Mouse (Mus musculus) right cerebral cortex, postnatal 4 days (tissue): ENCODE results near the gene Slc8a3.
"Not testable (repeated sequence)": the region's sequence is repeated elsewhere in the genome, so short reads cannot be mapped to it uniquely, and the experiment has no call there.

Source experiments
- DNase-seq: peaks from one replicate; pipeline ENCODE4 v3.0.0-alpha.2; 2022

Gene Slc8a3

GRCm38 (mm10) chr12:81332875-81333421 is at the start of gene Slc8a3:
TSS of gene Slc8a3 (minus strand) at chr12:81333180.
- DNase-seq, result peak; percentile 61

- DNase-seq, result not testable (repeated sequence)
Measured at GRCm38 (mm10) chr12:81379364-81379763, 46.4 kb upstream of the Slc8a3 start, which contains the start of gene Gm4787. TSS of gene Gm4787 (minus strand) at chr12:81379464.

DNA sequence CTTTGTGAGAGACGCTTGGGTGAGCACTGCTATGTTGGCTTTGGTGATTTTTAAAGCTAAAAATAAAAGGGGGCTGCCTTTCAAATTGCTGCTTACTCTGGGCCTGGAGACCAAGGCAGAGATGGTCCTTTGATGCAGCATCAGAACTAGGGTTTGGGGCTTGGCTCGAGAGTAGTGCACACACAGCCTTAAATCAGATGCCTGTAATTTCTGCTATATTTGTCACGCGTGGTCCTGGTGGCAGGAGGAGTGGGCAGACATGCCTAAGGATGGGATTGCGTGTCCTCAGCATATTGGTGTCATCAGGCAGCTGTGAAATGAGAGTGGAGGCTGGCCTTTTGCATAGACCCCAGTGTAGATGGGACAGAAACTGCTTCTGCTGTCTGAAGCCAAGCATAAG is 861 bp upstream of the Slc8a3 start:
- no peak for DNase-seq

DNA sequence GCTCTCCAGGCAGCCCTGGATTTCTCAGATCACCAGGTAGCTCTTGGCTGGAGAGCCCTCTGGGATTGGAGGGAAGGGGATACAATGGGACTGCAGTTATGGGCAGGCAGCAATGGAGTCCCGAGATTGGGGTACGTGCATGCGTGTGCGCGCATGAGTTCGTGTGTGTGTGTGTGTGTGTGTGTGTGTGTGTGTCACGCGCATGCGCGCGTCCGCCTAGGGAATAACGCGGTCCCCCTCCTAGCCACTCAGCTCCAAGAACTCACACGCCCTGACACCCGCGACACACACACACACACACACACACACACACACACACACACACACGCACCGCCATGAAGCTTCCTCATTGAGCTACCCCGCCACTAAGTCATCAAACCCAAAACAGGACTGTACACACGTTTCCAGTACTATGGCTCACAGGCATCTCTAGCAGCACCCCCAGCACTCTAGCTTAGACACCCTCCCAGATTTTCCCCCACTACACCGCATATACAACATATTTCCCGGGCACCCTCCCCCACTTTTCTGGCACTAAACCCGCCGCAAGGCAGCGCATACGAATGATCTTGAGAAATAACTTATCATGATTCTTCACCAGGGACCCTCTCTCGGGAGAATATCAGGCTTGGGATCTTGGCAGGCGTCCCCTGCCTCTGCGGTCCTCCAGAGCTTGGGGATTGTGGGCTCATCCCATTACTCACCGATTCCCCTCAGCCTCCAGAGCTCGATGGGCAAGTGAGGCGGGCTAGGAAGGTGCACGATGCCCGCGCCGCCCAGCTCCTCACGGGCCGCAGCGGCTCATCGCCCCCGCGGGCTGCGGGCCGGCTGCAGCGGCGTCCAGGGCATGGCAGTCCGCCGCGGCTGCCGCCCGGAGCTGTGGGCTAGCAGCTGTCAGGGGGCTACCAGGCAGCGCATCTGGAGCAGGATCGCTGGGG is 774 bp downstream of the Slc8a3 start:
- DNase-seq, result peak; percentile 74

DNA sequence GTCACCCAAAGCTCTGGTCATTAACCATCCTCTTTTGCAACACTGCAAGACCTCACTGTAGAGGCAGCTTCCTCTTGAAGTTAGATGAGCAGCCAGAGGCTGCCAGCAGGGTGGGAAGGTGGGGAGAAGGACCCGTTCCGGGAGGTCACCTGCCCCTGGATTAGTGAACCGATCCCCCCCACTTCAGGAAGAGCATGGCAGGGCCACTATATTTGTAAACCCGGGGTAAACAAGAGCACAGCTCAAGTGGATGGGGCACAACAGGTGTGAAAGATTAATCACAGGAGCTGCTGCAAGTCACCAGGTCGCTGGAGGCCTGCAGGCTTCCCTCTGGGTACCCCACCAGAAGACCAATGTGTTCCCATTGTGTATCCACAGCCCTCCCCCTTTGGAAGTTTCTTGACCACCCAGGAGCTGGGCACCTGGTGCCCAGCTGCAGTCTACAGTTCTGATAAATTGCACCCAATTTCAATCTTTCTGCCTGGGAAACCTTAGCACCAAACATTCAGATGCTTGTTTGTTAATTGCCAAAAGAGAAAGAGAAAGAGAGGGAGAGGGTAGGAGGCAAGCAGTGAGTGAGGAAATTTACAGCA is 1.8 kb downstream of the Slc8a3 start:
- DNase-seq, result no peak

DNA sequence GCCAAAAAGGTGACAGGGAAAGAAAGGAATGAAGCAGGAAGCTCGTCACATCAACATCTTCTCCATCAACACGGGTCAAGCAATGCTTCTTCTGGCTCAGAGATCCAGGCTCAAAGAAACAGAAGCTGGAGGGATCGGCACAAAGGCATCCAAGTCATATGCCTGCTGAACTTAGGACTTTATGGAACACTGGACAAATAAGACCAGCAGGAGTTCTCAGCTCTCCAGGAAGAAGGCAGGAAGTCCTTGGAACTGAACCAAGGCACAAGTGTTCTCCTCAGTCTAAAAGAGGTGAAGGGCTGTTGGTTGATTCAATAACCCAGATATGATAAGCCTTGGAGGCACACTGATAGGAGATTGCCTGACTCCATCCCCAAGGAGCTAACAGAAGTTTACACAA is 8.0 kb downstream of the Slc8a3 start:
- no peak for DNase-seq

DNA sequence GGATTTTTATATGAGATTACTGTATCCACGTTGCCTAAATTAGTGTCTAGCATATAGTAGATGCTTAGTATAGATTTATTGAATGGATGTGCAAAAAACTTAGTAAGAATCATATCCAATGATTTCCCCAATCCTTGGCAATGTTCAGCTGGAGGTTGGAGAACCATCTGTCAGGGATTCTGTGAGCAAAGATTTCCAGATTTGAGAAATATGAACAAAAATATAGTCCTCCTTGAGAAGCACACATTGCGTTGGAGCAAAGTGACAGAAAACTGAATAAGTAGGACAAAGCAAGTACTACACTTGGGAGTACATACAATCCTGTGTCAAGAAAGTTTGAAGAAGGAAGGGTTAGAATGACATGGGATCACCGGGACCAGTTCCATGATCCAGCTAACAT is 8.9 kb downstream of the Slc8a3 start:
- no peak for DNase-seq

DNA sequence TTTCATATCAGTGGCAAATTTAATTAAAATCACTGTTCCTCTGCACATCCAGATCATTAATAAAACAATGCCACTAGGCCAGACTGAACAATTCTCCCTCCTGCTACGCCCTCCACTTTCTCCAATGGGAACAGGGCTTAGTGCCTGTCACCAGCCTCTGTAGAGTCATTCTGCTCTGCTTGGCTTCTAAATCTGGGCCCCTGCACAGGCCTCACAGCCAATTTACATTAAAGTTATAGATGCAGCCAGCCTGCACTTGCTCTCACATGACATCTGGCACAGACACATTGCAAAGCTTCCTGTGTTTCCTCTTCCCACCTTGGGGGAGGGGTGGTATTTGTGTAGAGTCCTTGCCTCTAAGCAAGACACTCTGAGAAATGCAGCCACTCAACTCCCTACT is 12.0 kb downstream of the Slc8a3 start:
- no peak for DNase-seq

DNA sequence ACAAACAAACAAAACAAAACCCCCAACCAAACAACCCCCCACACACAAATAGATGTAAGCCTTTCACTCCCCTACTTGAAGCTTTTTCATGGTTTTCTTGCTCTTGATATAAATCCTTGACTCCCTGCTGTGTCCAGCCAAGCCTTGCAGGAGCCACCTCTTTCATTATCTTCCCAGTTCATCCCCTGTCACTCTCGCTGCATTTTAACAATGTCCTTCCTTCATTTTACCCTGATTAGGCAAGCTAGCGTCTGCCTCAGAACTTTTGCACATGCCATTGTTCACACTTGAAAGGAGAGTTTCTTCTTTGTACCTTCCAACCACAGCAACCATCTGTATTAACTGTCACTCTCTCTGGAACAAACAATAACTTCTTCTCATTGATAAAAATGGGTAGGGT is 15.2 kb downstream of the Slc8a3 start:
- DNase-seq, result no peak

GRCm38 (mm10) chr12:81315953-81316352 is 17.0 kb downstream of the Slc8a3 start:
- DNase-seq, result no peak

GRCm38 (mm10) chr12:81303626-81304025 is 29.4 kb downstream of the Slc8a3 start:
- no peak for DNase-seq

DNA sequence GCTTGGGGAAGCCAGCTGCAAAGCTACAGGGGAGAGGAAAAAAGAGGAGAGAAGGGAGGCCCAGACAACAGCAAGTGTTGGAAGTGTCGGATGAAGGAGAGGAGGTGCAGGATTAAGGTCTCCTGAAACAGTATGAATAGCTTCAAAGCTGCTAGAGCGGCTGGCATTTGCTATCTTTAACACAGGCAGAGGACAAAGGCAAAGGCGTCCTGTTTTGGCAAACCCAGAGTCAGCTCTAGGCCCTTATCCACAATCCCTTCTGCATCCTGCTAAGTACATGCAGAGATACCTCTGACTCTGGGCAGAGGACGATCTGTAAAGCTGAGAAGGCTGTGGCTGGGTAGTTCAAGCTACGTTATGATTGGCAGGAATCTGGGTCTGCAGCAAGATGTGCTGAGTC is 38.4 kb downstream of the Slc8a3 start:
- no peak for DNase-seq

DNA sequence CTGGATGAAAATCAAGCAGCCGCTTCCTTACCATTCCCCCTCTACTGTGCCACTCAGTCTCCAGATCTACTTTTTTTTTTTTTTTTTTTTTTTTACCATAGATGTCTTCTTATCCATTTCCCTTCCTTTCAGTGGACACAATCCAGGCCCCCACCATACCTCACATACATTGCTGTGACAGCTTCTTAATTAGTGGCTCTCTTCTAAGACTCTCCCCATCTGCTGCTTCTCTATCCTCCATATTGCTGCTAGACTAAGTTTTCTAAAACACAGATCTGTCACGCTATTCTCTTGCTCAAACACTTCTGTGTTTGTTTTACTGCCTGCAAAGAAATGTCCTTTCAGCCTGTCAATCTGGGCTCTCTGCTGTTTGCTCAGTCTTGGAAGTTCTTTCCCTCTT is 54.9 kb downstream of the Slc8a3 start:
- no peak for DNase-seq

- DNase-seq, result no peak
Measured at GRCm38 (mm10) chr12:81274616-81275015, 58.4 kb downstream of the Slc8a3 start.

- DNase-seq, result peak; percentile 16
Measured at GRCm38 (mm10) chr12:81273333-81273732, 59.6 kb downstream of the Slc8a3 start.

GRCm38 (mm10) chr12:81269246-81269645 is 63.7 kb downstream of the Slc8a3 start:
- DNase-seq, result no peak

- DNase-seq, result no peak
Measured at GRCm38 (mm10) chr12:81262821-81263220, 70.2 kb downstream of the Slc8a3 start.

DNA sequence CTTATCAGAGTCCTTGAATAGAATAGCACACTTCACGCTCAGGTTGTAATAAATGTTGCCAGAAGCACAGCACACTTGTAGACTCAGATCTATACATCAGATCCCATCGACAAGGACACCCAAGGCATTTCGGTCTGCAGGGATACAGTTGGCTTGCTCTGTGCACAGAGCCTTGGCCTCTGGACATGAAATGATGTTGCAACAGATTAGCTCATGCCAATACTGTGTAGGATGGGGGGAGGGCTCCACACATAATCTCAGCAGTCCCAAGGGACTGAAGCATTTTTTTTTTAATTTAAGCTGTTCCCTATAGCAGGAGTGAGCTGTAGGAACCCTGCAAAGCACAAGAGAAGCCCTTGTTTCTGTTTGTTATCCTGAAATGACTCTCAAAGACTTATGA is 74.8 kb downstream of the Slc8a3 start:
- no peak for DNase-seq

DNA sequence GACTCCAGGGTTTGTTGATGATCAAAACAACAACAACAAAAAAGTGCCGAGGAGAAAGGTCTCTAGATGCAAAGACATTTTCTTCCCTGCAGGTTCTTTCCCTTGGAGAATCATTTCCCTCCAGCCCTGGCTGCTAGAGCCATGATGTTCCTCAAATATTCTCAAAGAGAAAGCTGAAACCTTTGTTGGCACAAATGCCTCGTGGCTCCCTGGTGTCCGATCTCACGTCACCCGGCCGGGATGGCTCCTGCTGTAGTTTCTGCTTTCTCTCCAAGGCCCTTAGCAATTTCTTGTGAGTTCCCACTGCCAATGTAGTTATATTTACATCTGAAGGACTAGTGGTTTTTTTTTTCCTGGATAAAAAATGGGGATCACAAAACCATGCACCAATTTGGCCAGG is 87.6 kb downstream of the Slc8a3 start:
- DNase-seq, result no peak

DNA sequence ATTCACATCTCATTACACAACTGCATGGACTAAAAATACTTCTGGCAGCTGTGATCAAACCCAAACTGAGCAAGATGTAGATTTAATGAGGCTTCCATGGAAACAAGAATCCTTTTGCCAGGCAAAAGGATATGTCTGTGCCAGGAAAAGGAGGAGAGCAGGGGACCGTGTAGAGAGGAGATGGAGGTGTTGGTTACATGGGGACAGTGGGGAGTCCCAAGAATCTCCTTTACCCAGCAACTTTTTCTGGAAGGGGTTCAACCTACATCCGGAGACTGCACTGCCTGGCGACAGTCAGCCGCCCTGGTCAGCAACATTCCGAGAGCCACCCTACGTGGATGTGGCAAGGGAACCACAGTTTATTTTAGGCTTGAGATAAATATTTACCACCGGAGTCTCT is 88.0 kb downstream of the Slc8a3 start:
- DNase-seq, result no peak

DNA sequence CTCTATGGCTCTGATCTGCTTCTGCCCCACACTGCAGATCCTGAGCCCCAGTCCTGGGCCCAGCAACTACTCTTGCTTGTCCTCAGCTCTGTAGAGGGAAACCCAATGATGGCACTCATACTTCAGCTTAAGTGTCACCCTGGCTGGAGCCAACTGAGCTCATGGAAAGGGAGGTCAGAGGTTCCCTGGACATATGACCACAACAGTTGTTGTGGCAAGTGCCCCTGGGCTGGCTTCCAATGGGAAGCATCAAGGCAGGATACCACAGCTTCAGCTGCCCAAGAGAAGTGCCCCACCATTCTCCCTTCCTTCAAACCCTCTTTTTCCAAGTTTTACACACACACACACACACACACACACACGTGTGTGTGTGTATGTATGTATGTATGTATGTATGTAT is 88.5 kb downstream of the Slc8a3 start:
- DNase-seq, result no peak

DNA sequence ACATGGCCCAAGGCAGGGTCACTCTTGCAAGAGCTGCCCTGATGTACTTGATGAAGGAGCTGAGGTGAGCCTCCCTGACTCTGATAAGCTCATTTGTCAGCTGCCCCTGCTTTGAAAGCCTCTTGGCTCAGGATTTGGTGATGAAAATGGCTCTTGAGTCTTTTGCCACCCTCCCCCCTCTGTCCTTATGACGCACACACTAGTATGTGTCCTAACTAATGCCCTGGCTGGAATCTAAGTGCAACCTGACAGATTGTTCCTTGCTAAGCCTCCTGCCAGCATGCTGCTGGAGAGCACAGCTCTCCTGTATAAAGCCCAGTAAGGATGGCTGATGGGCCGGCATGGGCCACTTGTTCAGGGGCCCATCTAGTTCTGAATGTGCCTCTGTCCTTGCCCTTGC is 91.3 kb downstream of the Slc8a3 start:
- no peak for DNase-seq

- DNase-seq, result no peak
Measured at GRCm38 (mm10) chr12:81241096-81241495, 91.9 kb downstream of the Slc8a3 start.

- DNase-seq, result no peak
Measured at GRCm38 (mm10) chr12:81237158-81237557, 95.8 kb downstream of the Slc8a3 start.
